Mouse (Mus musculus): ENCODE results near the gene Ddx42. TPM values are rescaled to one million over a fixed set of nuclear protein-coding genes. Genes with fewer than 3 reads are reported as not detected.

Ddx42 gene
- polyA plus RNA-seq, 1 experiment from 2014 or later: 78.0 TPM

GRCm38 (mm10) chr11:106284126-106284525, 67.4 kb downstream of the Ddx42 start:
- Histone ChIP-seq H3K27ac (no peak overlapping the region), H3K4me3 (replicated peaks; ENCODE audit: low read length) (no peak overlapping the region), H3K4me2 (replicated peaks) (no peak overlapping the region), H3K9me3 (ENCODE audit: control insufficient read depth, low read length) (no peaks in the 10 kb centered on the region), H3K9ac (no peak overlapping the region), H3K36me3 (replicated peaks; ENCODE audit: control insufficient read depth, insufficient read depth) (no peaks in the 10 kb centered on the region), H3K27me3 (ENCODE audit: control insufficient read depth, insufficient read depth, low read length) (no peaks in the 10 kb centered on the region; the same call in 1 of the 2 replicates), H3K4me1 (replicated peaks; ENCODE audit: control insufficient read depth, insufficient read depth, low read length) (no peaks in the 10 kb centered on the region)
- DNase-seq (ENCODE audit: low spot score): no peak
- no peak for ATAC-seq (ENCODE audit: low FRiP score)
- WGBS: 65% methylated on average over 8 of the region's 8 CpGs

GRCm38 (mm10) chr11:106286206-106286605, 69.5 kb downstream of the Ddx42 start:
- H3K9me3 ChIP-seq (ENCODE audit: control insufficient read depth, low read length): no peaks in the 10 kb centered on the region
- no peak for ATAC-seq (ENCODE audit: low FRiP score)
- no peak for DNase-seq (ENCODE audit: low spot score)

GRCm38 (mm10) chr11:106286987-106287386, 70.3 kb downstream of the Ddx42 start:
- ATAC-seq (ENCODE audit: low FRiP score): no peak
- WGBS: 64% methylated on average over 11 of the region's 11 CpGs

More at GRCm38 (mm10) chr11:106286206-106286605, 69.5 kb downstream of the Ddx42 start:
- Histone ChIP-seq H3K4me1 (replicated peaks; ENCODE audit: control insufficient read depth, insufficient read depth, low read length) (no peaks in the 10 kb centered on the region), H3K4me2 (replicated peaks) (no peak overlapping the region), H3K9ac (no peak overlapping the region), H3K27me3 (ENCODE audit: control insufficient read depth, insufficient read depth, low read length) (no peaks in the 10 kb centered on the region; the same call in 1 of the 2 replicates), H3K4me3 (replicated peaks; ENCODE audit: low read length) (no peak overlapping the region), H3K36me3 (replicated peaks; ENCODE audit: control insufficient read depth, insufficient read depth) (no peaks in the 10 kb centered on the region), H3K27ac (no peak overlapping the region)
- WGBS: 85% methylated on average over 7 of the region's 7 CpGs

GRCm38 (mm10) chr11:106289369-106289768, 72.6 kb downstream of the Ddx42 start:
- Histone ChIP-seq H3K9me3 (ENCODE audit: control insufficient read depth, low read length) (no peaks in the 10 kb centered on the region), H3K4me1 (replicated peaks; ENCODE audit: control insufficient read depth, insufficient read depth, low read length) (no peaks in the 10 kb centered on the region), H3K4me3 (replicated peaks; ENCODE audit: low read length) (no peak overlapping the region), H3K27me3 (ENCODE audit: control insufficient read depth, insufficient read depth, low read length) (no peaks in the 10 kb centered on the region; the same call in 1 of the 2 replicates), H3K4me2 (replicated peaks) (no peak overlapping the region), H3K9ac (no peak overlapping the region), H3K36me3 (replicated peaks; ENCODE audit: control insufficient read depth, insufficient read depth) (no peaks in the 10 kb centered on the region), H3K27ac (no peak overlapping the region)
- 61% methylated on average over 8 of the region's 8 CpGs for WGBS
- DNase-seq (ENCODE audit: low spot score): no peak
- ATAC-seq (ENCODE audit: low FRiP score): no peak

More at GRCm38 (mm10) chr11:106286987-106287386, 70.3 kb downstream of the Ddx42 start:
- Histone ChIP-seq H3K4me1 (replicated peaks; ENCODE audit: control insufficient read depth, insufficient read depth, low read length) (no peaks in the 10 kb centered on the region), H3K9me3 (ENCODE audit: control insufficient read depth, low read length) (no peaks in the 10 kb centered on the region), H3K27ac (no peak overlapping the region), H3K27me3 (ENCODE audit: control insufficient read depth, insufficient read depth, low read length) (no peaks in the 10 kb centered on the region; the same call in 1 of the 2 replicates), H3K4me3 (replicated peaks; ENCODE audit: low read length) (no peak overlapping the region), H3K9ac (no peak overlapping the region), H3K4me2 (replicated peaks) (no peak overlapping the region), H3K36me3 (replicated peaks; ENCODE audit: control insufficient read depth, insufficient read depth) (no peaks in the 10 kb centered on the region)
- no peak for DNase-seq (ENCODE audit: low spot score)

- 93% methylated on average over 5 of the region's 5 CpGs for WGBS
- no peaks in the 10 kb centered on the region for H3K9me3 ChIP-seq (ENCODE audit: control insufficient read depth, low read length)
- H3K4me3 ChIP-seq (replicated peaks; ENCODE audit: low read length): no peak overlapping the region
- DNase-seq (ENCODE audit: low spot score): no peak
- no peak for ATAC-seq (ENCODE audit: low FRiP score)
- no peak overlapping the region for H3K4me2 ChIP-seq (replicated peaks)
- no peaks in the 10 kb centered on the region; the same call in 1 of the 2 replicates for H3K27me3 ChIP-seq (ENCODE audit: control insufficient read depth, insufficient read depth, low read length)
- H3K4me1 ChIP-seq (replicated peaks; ENCODE audit: control insufficient read depth, insufficient read depth, low read length): no peaks in the 10 kb centered on the region
- H3K27ac ChIP-seq: no peak overlapping the region
- H3K9ac ChIP-seq: no peak overlapping the region
- H3K36me3 ChIP-seq (replicated peaks; ENCODE audit: control insufficient read depth, insufficient read depth): no peaks in the 10 kb centered on the region
Observed at GRCm38 (mm10) chr11:106290376-106290775, 73.7 kb downstream of the Ddx42 start.

- Histone ChIP-seq H3K27ac (no peak overlapping the region), H3K9me3 (ENCODE audit: control insufficient read depth, low read length) (no peaks in the 10 kb centered on the region), H3K36me3 (replicated peaks; ENCODE audit: control insufficient read depth, insufficient read depth) (no peaks in the 10 kb centered on the region), H3K27me3 (ENCODE audit: control insufficient read depth, insufficient read depth, low read length) (no peaks in the 10 kb centered on the region; the same call in 1 of the 2 replicates), H3K4me2 (replicated peaks) (no peak overlapping the region), H3K4me1 (replicated peaks; ENCODE audit: control insufficient read depth, insufficient read depth, low read length) (no peaks in the 10 kb centered on the region), H3K9ac (no peak overlapping the region), H3K4me3 (replicated peaks; ENCODE audit: low read length) (no peak overlapping the region)
- WGBS: 89% methylated on average over 2 of the region's 2 CpGs
- ATAC-seq (ENCODE audit: low FRiP score) (no peak), DNase-seq (ENCODE audit: low spot score) (no peak)
Observed at GRCm38 (mm10) chr11:106291861-106292260, 75.1 kb downstream of the Ddx42 start.

Other genes starting within 250 kb of the Ddx42 start
- 6.0 and 6.8 TPM in 2 replicates for gene Ace, start 249.0 kb upstream of the Ddx42 start, polyA plus RNA-seq (2014; fragmentation: Nextera tagmentation; extraction: Ambion mirVana)
- gene Ace3, start 222.3 kb upstream of the Ddx42 start, polyA plus RNA-seq (2014; fragmentation: Nextera tagmentation; extraction: Ambion mirVana): not detected in 2 replicates
- gene Kcnh6, start 208.8 kb upstream of the Ddx42 start, polyA plus RNA-seq (2014; fragmentation: Nextera tagmentation; extraction: Ambion mirVana): 2.3 and 2.5 TPM in 2 replicates
- 156 and 176 TPM in 2 replicates for gene Dcaf7, start 180.1 kb upstream of the Ddx42 start, polyA plus RNA-seq (2014; fragmentation: Nextera tagmentation; extraction: Ambion mirVana)
- 5.0 and 5.9 TPM in 2 replicates for gene Taco1, start 150.9 kb upstream of the Ddx42 start, polyA plus RNA-seq (2014; fragmentation: Nextera tagmentation; extraction: Ambion mirVana)
- 16.5 and 18.7 TPM in 2 replicates for gene Map3k3, start 132.3 kb upstream of the Ddx42 start, polyA plus RNA-seq (2014; fragmentation: Nextera tagmentation; extraction: Ambion mirVana)
- gene Gm10840, start 56.1 kb upstream of the Ddx42 start, polyA plus RNA-seq (2014; fragmentation: Nextera tagmentation; extraction: Ambion mirVana): not detected in 2 replicates
- gene Limd2, start 56.1 kb upstream of the Ddx42 start, polyA plus RNA-seq (2014; fragmentation: Nextera tagmentation; extraction: Ambion mirVana): 140 and 158 TPM in 2 replicates
- gene Strada, start 14.8 kb upstream of the Ddx42 start, polyA plus RNA-seq (2014; fragmentation: Nextera tagmentation; extraction: Ambion mirVana): 27.4 and 30.1 TPM in 2 replicates
- 76.6 and 94.5 TPM in 2 replicates for gene Ccdc47, start 582 bp upstream of the Ddx42 start, polyA plus RNA-seq (2014; fragmentation: Nextera tagmentation; extraction: Ambion mirVana)
- gene Ftsj3, start 39.2 kb downstream of the Ddx42 start, polyA plus RNA-seq (2014; fragmentation: Nextera tagmentation; extraction: Ambion mirVana): 31.4 and 31.9 TPM in 2 replicates
- 282 and 287 TPM in 2 replicates for gene Psmc5, start 39.2 kb downstream of the Ddx42 start, polyA plus RNA-seq (2014; fragmentation: Nextera tagmentation; extraction: Ambion mirVana)
- gene Smarcd2, start 56.0 kb downstream of the Ddx42 start, polyA plus RNA-seq (2014; fragmentation: Nextera tagmentation; extraction: Ambion mirVana): 12.8 and 16.8 TPM in 2 replicates
- 0.08 and 0.43 TPM in 2 replicates for gene Tcam1, start 59.7 kb downstream of the Ddx42 start, polyA plus RNA-seq (2014; fragmentation: Nextera tagmentation; extraction: Ambion mirVana)
- gene Gh, start 84.9 kb downstream of the Ddx42 start, polyA plus RNA-seq (2014; fragmentation: Nextera tagmentation; extraction: Ambion mirVana): not detected in 2 replicates
- 0.86 and 0.92 TPM in 2 replicates for gene Cd79b, start 97.8 kb downstream of the Ddx42 start, polyA plus RNA-seq (2014; fragmentation: Nextera tagmentation; extraction: Ambion mirVana)
- not detected in 2 replicates for gene Scn4a, start 136.4 kb downstream of the Ddx42 start, polyA plus RNA-seq (2014; fragmentation: Nextera tagmentation; extraction: Ambion mirVana)
- not detected in 2 replicates for gene Prr29, start 148.5 kb downstream of the Ddx42 start, polyA plus RNA-seq (2014; fragmentation: Nextera tagmentation; extraction: Ambion mirVana)
- 13.6 and 18.6 TPM in 2 replicates for gene Icam2, start 171.1 kb downstream of the Ddx42 start, polyA plus RNA-seq (2014; fragmentation: Nextera tagmentation; extraction: Ambion mirVana)